In the genomic region with DNA sequence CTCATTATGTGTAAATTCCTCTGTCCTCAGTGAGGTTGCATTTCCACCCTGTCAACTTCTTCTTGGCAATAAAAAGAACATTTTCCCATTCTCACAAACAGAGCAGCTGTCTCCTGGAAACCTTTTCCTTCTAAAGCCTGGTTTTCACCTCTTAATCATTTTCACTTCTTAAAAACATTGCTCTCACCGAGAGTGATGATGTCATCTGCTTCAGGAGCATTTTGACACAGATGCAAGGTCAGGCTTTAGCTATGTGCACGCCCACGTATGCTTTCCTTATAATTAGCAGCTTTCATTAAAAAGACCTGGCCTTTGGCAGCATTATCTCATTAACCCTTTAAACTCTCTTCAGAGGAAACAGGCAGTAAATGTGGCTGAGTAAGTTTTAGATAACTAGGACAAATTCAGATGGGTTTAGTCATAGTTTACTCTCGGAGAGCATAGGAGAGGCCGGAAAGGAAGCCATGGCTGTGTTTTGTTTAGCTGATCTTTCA, we compare ENCODE assay signal across 17 mouse cellular contexts. TPM values are rescaled to one million over a fixed set of nuclear protein-coding genes. Genes with fewer than 3 reads are reported as not detected.
A peak's percentile ranks its signal among the peaks of the same experiment; 100 is the strongest.
DNase-seq lines count a peak whose midpoint lies in the region; ATAC-seq lines count a peak whose summit lies in the region.
"Had no signal": no experiment of that assay in that cellular context is flagged by ENCODE, and none has a peak within 500 bp of the region (broad histone marks: within the 10 kb centered on the region; RNA-seq: fewer than 3 reads in every experiment).

No protein-coding gene starts in this region.

- H3K9me3 ChIP-seq in heart, embryonic 15.5 days (replicated peaks) = no peaks in the 10 kb centered on the region
- H3K9me3 ChIP-seq: liver, embryonic 15.5 days had no signal

- WGBS in heart, embryonic 15.5 days = 36% methylated on average over 5 of the region's 5 CpGs

- ATAC-seq in heart, embryonic 15.5 days (replicated peaks; ENCODE audit: insufficient number of reproducible peaks, insufficient read depth, low FRiP score, low read depth) = no peak
- peak; percentile 32 for ATAC-seq in inflammation-experienced regulatory T-cells, adult 6 months
- no peak for ATAC-seq in cerebellum, adult (ENCODE audit: insufficient number of reproducible peaks, low FRiP score, low TSS enrichment)

- no peaks in the 10 kb centered on the region for H3K4me1 ChIP-seq in heart, embryonic 15.5 days (replicated peaks)
- H3K4me1 ChIP-seq: liver, embryonic 15.5 days had no signal

- H3K27ac ChIP-seq in heart, embryonic 15.5 days = peak overlapping the region; percentile 25
- H3K27ac ChIP-seq: gastrocnemius, adult 2 months; liver, embryonic 15.5 days had no signal

- no peak overlapping the region for H3K9ac ChIP-seq in heart, embryonic 15.5 days
- H3K9ac ChIP-seq: liver, embryonic 15.5 days had no signal

- H3K27me3 ChIP-seq in heart, embryonic 15.5 days = no peaks in the 10 kb centered on the region
- H3K27me3 ChIP-seq: liver, embryonic 15.5 days had no signal

- no peaks in the 10 kb centered on the region for H3K36me3 ChIP-seq in heart, embryonic 15.5 days
- H3K36me3 ChIP-seq: liver, embryonic 15.5 days had no signal

- H3K4me2 ChIP-seq in heart, embryonic 15.5 days = no peak overlapping the region
- H3K4me2 ChIP-seq: liver, embryonic 15.5 days had no signal

- no peak overlapping the region for H3K4me3 ChIP-seq in heart, embryonic 15.5 days
- H3K4me3 ChIP-seq: gastrocnemius, adult 2 months; liver, embryonic 15.5 days had no signal

- DNase-seq in adrenal gland, adult 2 months = peak; percentile 7
- DNase-seq in adrenal gland, postnatal 4 days (ENCODE audit: low spot score in 2 of 2) = no peak
- no peak for DNase-seq in heart, adult 11 months
- DNase-seq in NIH3T3 (ENCODE audit: low read depth) = peak; percentile 72
- DNase-seq in spleen, postnatal 4 days (ENCODE audit: low spot score in 2 of 2) = no peak
- DNase-seq: adrenal gland, postnatal 14 days; cerebellum, adult 11-12 months; gastrocnemius, adult 2 months had no signal

RNA-seq across cellular contexts. Expression of a gene that starts 25.3 kb away (rescaled TPM):
- under 1 TPM; 0.17 to 0.55 TPM for total RNA-seq in adrenal gland, adult 2 months (2021)
- polyA plus RNA-seq in adrenal gland, adult 2 months (2012; rRNA removed) = 0.03 TPM in 2 replicates
- total RNA-seq in adrenal gland, postnatal 4 days (2021) = under 1 TPM; 0.17 to 0.31 TPM
- polyA plus RNA-seq in heart, embryonic 15.5 days (2015; fragmentation: Nextera tagmentation; extraction: Ambion mirVana) = 1.6 and 1.9 TPM in 2 replicates
- polyA plus RNA-seq in inflammation-experienced regulatory T-cells, adult 6 months (2017; shearing (Covaris generic)) = not detected
- total RNA-seq: hematopoietic stem cell, adult 5-6 weeks had no signal

RNA-seq across cellular contexts. Expression of a gene that starts 26.9 kb away (rescaled TPM):
- not detected for total RNA-seq in adrenal gland, adult 2 months (2021)
- polyA plus RNA-seq in adrenal gland, adult 2 months (2012; rRNA removed) = not detected in 2 replicates
- not detected for total RNA-seq in adrenal gland, postnatal 4 days (2021)
- polyA plus RNA-seq in heart, embryonic 15.5 days (2015; fragmentation: Nextera tagmentation; extraction: Ambion mirVana) = not detected in 2 replicates
- polyA plus RNA-seq in inflammation-experienced regulatory T-cells, adult 6 months (2017; shearing (Covaris generic)) = not detected
- total RNA-seq: adrenal gland, postnatal 14 days; gastrocnemius, adult 2 months; hematopoietic stem cell, adult 5-6 weeks; left cerebral cortex, postnatal 25 days had no signal
- polyA plus RNA-seq: kidney, embryonic 14.5 days; liver, embryonic 15.5 days; spleen, adult 2 months had no signal

RNA-seq across cellular contexts. Expression of a gene that starts 33.6 kb away (rescaled TPM):
- not detected for total RNA-seq in adrenal gland, adult 2 months (2021)
- polyA plus RNA-seq in adrenal gland, adult 2 months (2012; rRNA removed) = not detected in 2 replicates
- not detected for total RNA-seq in adrenal gland, postnatal 4 days (2021)
- not detected in 2 replicates for polyA plus RNA-seq in heart, embryonic 15.5 days (2015; fragmentation: Nextera tagmentation; extraction: Ambion mirVana)
- not detected for polyA plus RNA-seq in inflammation-experienced regulatory T-cells, adult 6 months (2017; shearing (Covaris generic))
- total RNA-seq: adrenal gland, postnatal 14 days; gastrocnemius, adult 2 months; hematopoietic stem cell, adult 5-6 weeks had no signal
- polyA plus RNA-seq: kidney, embryonic 14.5 days; liver, embryonic 15.5 days; spleen, adult 2 months; thymus, postnatal 0 days had no signal

RNA-seq across cellular contexts. Expression of a gene that starts 51.6 kb away (rescaled TPM):
- 100 to 1,000 TPM in 1 of 2 experiments, 10 to 100 TPM in 1; 82.1 to 114 TPM for total RNA-seq in adrenal gland, adult 2 months (2021)
- 87.5 and 95.8 TPM in 2 replicates for polyA plus RNA-seq in adrenal gland, adult 2 months (2012; rRNA removed)
- total RNA-seq in adrenal gland, postnatal 4 days (2021) = 10 to 100 TPM; 78.5 to 79.1 TPM
- 79.4 and 100 TPM in 2 replicates for polyA plus RNA-seq in heart, embryonic 15.5 days (2015; fragmentation: Nextera tagmentation; extraction: Ambion mirVana)
- 100 to 1,000 TPM in 1 of 3 experiments, 10 to 100 TPM in 2; 59.6 to 140 (median 87.0) TPM for polyA plus RNA-seq in inflammation-experienced regulatory T-cells, adult 6 months (2017; shearing (Covaris generic))

RNA-seq across cellular contexts. Expression of a gene that starts 56.7 kb away (rescaled TPM):
- total RNA-seq in adrenal gland, adult 2 months (2021) = 1 to 10 TPM; 1.1 to 1.8 TPM
- polyA plus RNA-seq in adrenal gland, adult 2 months (2012; rRNA removed) = 3.0 and 3.6 TPM in 2 replicates
- 1 to 10 TPM; 1.0 to 1.3 TPM for total RNA-seq in adrenal gland, postnatal 4 days (2021)
- polyA plus RNA-seq in heart, embryonic 15.5 days (2015; fragmentation: Nextera tagmentation; extraction: Ambion mirVana) = 0.78 and 0.89 TPM in 2 replicates
- polyA plus RNA-seq in inflammation-experienced regulatory T-cells, adult 6 months (2017; shearing (Covaris generic)) = 10 to 100 TPM; 30.6 to 42.2 (median 39.7) TPM
- total RNA-seq: gastrocnemius, adult 2 months had no signal

Comparison
In these comparisons a context has a peak if more than half of its experiments do, and no peak if none do; other contexts are left out.
1. DNase-seq: peak in adrenal gland, adult 2 months (single experiment) and NIH3T3 (single experiment); none in adrenal gland, postnatal 4 days (0 of 2), heart, adult 11 months (single experiment) and spleen, postnatal 4 days (0 of 2).